Mouse (Mus musculus) gastrocnemius, postnatal 36 days (tissue): ENCODE measurements around the gene Eps8. TPM values are rescaled to one million over a fixed set of nuclear protein-coding genes. Genes with fewer than 3 reads are reported as not detected.

ENCODE experiments used
- DNase-seq, 2 experiments: peaks; one replicate each; pipeline ENCODE4 v3.0.0; 2022
- intact Hi-C: fragments of 180-260 bp; cut with DNase I; formaldehyde crosslinking; loops from one replicate; pipeline ENCODE4 v1.15.1; 2025
- total RNA-seq, 2 experiments: library from RNA; stranded (reverse); gene quantifications; 2 replicates each; pipeline ENCODE4 v1.2.3; 2021

The Eps8 gene
- total RNA-seq, 2 experiments from 2014 or later, result 4.5 to 4.6 TPM

DNA sequence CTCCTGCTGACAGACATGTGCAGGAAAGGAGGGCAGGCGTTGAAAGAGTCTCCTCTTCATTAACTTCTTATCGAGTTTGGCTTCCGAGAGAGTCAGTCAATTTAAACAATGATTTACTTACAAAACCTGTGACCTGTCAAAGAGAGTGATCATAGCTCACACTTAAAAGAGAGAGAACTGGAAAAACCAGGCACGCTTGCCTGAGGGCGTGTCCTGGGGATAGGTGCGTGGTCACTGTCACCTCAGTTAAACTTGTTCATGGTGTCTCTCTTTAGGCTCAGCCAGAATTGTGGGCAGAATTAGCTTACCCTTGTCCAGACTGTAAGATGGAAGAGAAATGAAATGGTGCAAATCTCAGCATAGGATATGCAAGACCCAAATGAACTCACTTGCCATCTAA, 26.0 kb downstream of the Eps8 start:
- intact Hi-C loops, result no loop called here
- no peak for DNase-seq

DNA sequence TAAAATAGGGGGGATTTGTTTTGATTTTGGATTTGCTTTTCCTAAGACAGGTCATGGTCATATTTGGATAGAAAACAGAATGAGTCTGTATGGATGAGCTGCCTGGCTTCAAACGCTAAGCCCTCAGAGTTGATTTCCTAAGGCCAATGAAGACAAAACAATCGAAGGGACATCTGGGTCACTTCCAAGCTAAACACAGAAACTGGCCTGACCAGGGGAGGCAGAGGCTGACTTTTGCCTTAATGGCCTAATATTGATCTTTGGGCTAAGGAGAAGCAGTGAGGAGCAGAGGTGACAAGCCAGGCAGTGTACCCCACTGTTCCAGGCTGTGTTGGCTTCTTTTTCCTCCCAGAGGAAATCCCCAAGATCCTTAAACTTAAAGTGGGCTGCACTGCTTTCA, 33.7 kb downstream of the Eps8 start:
- DNase-seq, result no peak
- intact Hi-C loops, result no loop called here

DNA sequence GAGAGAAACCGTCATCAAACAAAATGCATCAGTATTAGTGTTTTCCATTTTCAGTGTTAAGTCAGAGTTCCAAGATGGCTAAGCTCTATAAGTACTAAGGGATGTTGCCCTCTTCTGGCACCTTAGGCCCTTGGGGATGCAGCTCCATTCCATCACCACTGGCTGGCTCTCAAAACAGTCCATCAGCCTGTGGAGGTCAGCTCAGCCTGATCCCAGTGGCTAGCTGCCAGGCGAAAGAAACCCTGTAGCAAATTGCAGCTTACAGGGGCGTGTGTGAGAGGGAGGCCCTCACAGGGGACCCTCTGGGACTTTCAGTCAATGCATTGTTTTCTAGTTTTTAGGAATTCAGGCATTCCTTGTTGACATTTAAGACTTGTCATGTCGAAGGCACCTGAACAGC, 40.8 kb downstream of the Eps8 start:
- DNase-seq, result peak; percentile 21 to 23
- intact Hi-C loops, result no loop called here

DNA sequence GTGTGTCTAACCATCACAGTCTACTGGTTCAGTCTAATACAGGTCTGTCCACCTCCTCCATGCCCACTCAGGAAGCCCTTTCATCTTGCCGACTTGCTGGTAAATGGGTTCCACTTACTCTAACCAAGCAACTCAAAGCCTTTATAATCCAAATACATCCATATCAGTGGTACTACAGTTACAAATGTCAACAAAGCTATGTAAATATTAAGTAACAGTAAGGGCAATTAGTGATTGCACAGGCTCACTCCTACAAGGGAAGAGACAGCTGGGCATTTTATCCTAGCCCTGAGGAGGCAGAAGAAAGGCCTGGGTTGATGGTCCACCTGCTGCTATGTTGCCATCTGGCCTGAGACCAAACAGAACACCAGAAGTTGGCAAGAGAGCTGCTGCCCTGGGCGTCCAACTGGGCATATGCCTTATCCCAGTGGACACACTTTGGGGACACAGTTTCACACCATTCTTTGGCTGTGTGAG, 42.6 kb downstream of the Eps8 start:
- intact Hi-C loops, result no loop called here
- no peak for DNase-seq

DNA sequence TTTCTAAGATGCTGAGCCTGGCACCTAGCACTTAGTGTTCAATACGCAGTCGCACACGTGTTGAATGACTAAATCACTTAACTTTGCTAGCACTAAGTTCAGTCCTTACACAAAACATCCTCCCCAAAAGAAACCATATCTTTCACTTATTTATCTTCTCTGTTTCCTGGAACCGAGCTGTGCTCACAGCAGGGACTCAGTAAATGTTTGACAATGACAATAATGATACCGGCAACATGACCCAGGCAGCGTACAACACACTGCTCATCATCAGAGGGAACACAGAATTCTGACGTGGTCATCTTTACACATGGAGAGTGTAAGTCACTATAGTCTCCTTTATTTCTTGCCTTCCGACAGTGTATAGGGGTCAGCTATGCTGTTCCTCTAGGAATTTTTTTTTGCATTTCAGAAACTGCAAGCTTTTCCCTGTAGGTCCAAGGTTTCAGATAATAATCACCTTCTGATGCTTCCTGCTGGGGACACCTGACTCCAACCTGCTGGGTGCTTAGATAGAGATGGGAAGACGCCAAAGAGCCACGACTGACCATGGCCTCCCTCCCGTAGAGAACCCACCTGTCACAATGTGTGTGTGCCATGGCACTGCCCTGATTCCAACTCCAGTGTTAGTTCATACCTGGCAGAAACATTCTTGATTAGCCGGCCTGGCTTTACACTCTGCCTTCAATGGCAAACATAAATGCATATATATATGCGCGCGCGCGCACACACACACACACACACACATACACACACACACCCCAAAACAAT, 46.3 kb downstream of the Eps8 start:
- DNase-seq, result no peak
- intact Hi-C loops, result no loop called here

DNA sequence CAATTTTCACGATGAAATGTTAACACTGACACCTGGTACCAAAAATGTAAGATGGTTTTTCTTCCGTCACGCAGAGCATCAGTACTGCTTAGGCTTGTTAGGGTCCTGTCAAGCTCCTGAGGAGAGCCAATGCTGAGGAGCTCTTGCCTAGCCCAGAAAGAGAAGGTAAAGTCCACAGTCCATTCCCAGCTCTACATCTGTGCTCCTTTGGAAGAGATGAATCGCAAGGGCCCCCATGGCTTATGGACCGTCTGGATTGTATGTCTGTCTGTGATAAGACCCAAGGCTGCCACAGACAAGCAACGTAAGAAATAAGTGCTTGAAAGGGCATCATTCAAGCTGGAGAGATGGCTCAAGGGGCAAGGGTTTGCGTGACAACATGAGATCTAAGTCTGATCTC, 48.1 kb downstream of the Eps8 start:
- no peak for DNase-seq
- intact Hi-C loops, result no loop called here

DNA sequence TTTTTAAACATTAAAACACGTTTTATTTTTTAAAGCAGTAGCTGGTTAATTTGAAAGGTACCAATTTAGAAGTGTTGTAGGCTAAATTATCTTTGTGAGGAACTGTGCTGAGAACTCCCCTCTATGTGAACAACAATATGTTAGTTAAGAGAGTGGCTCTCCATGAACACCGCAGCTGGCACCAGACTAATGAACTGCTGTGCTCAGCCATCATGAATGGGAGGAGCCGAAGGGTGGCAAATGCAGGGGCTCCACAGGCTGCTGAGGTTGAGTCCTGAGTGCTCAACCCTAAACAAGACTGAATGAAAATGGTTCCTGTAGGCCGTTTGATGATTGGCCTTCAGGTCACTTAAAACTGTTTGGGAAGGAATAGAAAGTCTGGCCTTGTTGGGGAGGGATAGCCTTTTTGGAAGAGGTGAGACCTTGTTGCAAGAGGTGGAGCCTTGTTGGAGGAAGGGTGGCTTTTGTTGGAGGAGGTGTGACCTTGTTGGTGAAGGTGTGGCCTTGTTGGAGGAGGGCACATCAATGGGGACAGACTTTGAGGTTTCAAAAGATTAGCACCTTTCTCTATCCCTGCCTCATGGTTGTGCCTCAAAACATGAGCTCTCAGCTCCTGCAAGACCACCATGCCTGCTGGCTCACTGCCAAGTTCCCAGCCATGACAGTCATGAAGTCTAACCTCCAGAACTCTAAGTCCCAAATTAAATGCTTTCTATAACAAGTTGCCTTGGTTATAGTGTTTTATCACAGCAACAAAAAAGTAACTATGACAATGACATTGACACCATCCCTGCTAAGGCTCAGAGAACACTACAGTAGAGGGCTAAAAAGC, 50.0 kb downstream of the Eps8 start:
- no peak for DNase-seq
- intact Hi-C loops, result no loop called here

DNA sequence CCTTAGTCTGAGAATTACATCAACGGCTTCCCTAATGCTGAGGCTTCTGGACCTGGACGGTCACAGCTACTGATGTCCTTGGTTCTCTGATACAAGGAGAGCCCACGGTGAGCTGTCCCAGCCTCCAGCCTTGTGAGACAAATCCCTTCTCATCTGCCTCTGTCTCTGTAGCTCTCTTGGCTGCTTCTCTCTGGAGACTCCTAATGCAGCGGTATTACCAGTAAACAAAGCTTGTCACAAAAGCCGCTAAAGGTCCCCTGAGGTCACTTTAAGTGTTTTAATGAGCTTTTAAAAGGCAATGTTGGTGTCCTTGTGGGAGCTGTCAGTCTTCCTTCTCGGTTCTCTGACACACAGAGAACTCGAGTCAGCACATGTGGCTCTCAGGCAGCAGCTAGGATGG, 56.4 kb downstream of the Eps8 start:
- no peak for DNase-seq
- intact Hi-C loops, result no loop called here

DNA sequence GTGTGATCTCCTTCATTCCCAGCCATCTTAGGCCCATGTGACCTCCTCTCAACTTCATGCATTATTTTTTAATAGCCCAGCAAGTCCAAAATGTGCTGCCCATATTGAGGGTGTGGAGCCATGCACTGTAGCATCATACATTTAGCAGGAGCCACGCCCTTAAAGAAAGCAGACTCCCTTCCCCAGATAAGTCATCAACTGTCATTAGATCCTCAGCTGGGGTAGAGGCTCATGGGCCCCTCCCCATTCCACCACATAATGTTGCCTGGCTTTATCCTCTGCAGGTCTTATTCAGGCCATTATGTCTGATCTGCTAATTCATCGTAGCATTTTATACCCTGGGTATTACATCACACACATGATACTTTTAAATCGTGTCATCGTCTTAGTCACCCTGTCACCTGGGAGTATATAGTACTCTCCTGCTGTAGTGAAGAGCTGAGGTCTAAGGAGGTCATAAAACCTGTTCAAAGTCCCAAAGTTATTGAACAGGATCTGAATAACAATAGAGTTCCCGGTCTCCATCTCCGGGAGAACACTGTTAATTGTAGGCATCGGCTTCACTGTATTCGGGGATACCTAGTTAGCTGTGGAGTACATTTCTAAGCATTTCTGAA, 57.1 kb downstream of the Eps8 start:
- DNase-seq, result no peak
- intact Hi-C loops, result no loop called here

DNA sequence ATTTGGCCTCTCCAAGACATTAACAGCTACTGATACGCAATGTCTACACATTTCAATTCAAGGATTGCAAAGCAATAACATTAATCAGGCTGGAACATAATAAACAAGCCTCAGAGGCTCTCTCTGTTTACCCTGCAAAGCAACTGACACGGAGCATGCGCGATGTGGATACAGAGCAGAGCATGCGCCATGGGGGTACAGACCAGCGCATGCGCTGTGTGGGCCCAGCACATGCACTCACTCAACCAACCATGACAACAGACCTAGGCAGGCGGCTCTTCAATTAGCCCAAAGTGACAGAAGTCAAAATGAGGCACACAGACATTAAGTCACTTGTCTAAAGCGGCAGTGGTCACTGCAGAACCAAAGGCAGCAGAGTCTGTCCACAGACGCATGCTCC, 62.1 kb downstream of the Eps8 start:
- DNase-seq, result no peak
- intact Hi-C loops, result no loop called here

DNA sequence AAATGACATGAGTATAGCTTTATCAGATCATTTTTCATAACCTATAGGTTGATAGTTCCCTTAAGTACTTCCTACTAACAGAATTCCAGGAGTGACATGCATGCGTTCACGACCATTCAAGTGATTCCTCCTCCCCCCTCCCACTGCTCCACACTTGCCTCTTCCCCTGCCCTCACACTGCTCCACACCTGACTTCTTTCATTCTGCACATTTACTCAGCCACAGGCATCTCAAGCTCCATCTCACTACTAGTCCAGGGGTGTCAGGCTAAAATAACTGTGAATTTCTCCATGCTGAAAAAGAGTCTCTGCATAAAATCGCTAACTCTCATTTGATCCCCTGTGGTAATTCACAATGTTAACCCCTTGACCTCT, 65.4 kb downstream of the Eps8 start:
- intact Hi-C loops, result no loop called here
- DNase-seq, result no peak

DNA sequence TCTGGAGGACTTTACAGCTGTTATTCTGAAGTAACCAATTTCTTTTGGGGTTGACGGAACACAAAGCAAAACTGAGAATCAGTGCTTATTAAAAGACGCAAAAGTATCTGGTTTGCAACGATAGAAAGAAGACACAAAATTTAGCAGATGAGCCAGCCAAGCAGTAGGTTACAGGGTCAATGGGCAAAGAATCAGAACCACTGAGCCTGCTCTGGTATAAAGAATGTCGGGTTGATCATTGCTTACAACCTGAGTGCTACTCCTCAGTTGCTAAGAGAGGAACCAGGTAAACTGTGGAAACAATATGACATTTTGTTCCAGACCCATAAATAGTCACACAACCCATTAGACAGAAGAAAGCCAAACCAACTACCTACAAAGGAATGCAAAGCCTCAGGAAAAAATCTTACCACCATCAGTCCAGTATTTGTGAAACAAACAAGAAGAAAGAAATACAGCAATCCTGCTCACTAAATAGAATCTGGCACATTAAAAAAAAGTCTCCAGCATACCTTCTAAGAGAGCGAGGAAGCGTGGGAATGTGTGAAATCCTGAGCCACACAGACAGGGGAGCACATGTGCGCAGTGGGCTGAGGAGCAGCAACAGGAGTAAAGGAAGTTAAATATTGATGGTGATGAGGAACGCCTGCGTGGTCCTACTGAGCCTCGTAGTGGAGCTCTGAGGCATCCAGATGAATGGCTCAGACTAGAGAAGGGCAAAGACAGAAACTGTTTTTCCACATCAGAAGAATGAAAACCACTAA, 66.0 kb downstream of the Eps8 start:
- intact Hi-C loops, result no loop called here
- no peak for DNase-seq

DNA sequence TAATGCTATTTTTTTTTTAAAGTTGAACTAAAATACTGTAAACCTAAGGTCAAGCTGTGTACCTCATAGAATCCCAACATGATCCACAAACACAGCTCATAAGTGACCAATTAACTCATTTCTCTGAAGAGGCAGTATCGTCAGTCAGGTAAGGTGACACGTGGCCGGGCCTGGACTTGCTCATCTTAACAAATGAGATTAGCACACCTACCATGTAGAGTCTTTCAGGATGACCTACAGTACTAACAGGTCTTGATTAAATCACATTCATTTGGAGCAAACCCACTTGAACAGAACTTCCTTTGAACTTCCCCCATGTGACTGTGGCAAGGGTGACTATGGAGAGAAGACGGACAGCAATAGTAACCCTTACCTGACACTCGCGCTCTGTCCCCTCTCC, 66.8 kb downstream of the Eps8 start:
- DNase-seq, result no peak
- intact Hi-C loops, result no loop called here

DNA sequence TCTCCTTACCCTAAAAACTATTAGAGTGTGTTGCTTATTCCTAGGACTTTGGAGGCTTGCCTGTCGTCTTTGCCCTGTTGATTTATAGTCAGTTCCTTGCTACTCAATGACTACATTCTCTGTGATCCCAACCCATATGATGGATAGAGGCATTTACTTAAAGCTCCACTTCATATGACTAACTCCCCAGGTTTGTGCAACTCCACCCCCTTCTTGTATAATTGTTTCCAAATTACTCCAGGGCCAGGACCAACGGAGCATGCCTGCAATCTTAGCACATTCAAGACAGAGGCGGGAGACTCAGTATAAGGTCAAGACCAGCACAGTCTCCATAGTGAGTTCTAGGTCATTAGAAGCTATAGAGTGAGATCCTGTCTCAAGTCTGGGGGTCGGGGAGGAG, 69.4 kb downstream of the Eps8 start:
- DNase-seq, result no peak
- intact Hi-C loops, result no loop called here

DNA sequence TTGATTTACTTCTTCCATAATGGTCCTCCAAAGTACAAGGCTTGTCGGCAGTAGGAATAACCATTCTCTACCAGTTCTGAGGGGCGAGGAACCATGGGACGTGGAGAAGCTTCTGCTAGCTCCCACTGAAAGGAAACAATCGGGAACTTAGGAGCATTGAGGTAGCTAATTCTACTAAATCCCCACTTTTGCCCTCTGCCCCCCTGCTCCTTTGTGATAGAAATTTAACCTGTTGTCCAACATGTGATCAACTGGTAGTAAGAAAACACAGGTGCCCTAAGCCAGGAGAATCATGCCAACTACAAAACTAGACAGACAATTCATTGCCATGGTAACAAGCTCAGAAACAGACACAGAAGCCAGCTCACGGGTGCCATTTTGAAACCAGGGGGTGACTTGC, 71.6 kb downstream of the Eps8 start:
- DNase-seq, result no peak
- intact Hi-C loops, result no loop called here

DNA sequence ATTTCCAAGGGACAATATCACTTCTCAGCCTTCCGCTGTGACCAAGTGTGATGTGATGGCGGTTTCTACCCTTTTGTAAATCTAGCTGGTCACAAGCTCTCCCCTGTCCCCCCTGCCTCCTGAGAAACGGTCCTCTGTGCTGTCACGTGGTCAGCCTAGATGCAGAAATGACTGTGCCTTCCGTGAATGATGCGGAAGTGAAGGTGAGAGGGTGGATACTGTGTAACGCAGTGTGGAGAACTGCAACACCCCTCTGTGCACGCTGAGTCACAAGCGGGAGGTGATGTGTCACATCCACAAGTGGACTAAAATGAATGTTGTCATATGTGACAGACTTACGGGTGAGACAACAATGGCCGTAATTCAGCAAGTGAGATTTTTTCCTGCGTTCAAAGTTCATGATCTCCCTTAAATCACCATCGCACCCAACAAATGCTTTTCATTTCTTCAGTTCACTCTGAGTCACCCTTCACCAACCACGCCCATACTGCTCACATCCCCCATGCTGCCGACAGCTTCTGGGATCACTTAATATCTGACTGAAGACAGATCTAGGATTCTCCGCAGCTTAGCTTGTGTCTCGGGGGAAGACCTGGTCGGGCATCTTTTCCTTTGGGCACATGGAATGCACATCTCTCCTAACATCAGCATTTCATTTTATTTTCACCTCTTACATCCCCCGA, 72.3 kb downstream of the Eps8 start:
- no peak for DNase-seq
- intact Hi-C loops, result no loop called here

DNA sequence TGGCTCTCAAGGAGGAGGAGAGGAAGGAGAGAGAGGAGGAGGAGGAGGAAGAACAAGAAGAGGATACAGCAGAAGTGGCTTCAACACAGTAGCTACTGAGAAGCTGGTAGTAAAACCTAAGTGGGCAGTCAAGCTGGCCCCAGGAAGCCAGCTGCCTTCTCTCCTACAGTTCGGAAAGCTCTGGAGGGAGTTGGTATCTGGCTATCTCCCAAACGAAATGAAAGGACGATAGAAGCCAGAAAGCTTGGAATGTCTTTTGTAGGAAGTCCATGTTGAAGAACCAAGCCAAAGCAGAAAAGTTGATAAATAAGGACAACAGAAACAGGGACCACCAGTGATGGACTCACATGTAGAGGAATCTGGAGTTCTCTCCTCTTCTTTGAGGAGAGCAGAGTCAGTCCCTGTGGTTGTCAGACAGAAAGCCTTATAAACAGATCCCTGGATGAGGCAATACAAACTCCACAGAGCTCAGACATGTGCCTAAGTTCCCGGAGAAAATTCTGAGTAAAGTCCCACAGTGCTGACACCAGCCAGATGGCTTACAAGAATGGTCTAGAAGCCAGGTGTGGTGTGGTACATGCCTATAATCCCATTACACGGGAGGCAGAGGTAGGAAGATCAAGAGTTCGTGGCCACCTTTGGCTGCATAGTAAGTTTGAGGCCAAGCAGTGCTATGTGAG, 73.2 kb downstream of the Eps8 start:
- intact Hi-C loops, result no loop called here
- no peak for DNase-seq

DNA sequence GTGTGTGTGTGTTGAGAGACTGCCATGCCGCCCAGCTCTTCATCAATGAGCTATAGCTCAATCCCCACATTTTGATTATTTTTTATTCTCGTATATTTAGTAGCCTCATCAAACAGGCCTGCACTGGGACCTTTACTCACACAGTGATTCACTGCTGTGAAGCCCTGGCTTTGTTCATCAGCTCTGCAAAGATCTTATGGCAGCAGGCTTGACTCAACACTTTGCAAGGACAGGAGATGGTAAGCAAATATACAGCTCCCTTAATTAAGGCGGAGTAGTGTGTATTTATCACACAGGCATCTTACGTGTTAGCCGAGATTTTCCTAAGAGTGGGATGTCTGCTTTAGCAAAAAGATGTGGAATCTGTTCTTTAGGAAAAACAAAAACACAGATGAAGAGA, 74.2 kb downstream of the Eps8 start:
- intact Hi-C loops, result no loop called here
- DNase-seq, result no peak

DNA sequence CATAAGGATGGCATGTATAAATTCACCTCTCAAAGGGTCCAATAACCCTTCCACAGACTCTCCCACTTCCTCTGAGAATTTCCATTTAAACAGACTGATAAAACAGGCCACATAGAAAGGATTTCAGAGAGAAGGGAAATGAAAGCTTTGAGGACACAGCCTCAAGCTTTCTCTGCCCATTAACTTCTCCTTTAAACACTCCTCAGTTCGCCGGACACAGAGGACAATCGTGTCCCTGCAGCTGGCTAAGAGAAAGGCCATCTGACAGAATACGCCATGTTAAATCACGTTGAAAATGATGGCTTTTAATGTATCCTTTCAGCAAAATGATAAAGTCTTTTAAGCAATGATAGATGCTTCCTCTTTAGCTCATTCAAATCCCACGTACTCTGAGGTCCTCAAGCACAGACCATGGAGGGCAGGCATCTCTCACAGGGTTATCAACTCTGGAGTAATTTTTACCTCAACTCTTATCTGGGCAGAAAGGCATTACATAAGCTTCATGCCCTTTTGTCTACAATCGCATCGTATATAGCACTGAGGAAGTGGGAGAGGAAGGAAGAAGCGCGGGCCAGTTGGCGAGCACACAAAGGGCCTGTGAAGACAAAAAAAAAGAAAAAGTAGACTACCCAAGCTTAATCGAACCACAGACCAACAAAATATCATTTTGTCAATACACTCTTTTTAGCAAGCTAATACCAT, 77.9 kb downstream of the Eps8 start:
- intact Hi-C loops, result no loop called here

More for the DNA sequence above, 77.9 kb downstream of the Eps8 start:
- DNase-seq, result no peak
